Mouse (Mus musculus) heart, postnatal 4 days (tissue): ENCODE measurements around the gene Acoxl. TPM values are rescaled to one million over a fixed set of nuclear protein-coding genes. Genes with fewer than 3 reads are reported as not detected.

Experiments
- DNase-seq: peaks from one replicate; pipeline ENCODE4 v3.0.0; 2021
- total RNA-seq, 2 experiments: library from RNA; stranded (reverse); gene quantifications; 2 replicates each; pipeline ENCODE4 v1.2.3; 2021

Acoxl gene
- total RNA-seq, 2 experiments from 2014 or later, result not detected

- DNase-seq, result no peak
These were observed 195.5 kb downstream of the Acoxl start for GRCm38 (mm10) chr2:128034066-128034665.

- DNase-seq, result no peak
These were observed 199.7 kb downstream of the Acoxl start for GRCm38 (mm10) chr2:128038259-128038890.

DNA sequence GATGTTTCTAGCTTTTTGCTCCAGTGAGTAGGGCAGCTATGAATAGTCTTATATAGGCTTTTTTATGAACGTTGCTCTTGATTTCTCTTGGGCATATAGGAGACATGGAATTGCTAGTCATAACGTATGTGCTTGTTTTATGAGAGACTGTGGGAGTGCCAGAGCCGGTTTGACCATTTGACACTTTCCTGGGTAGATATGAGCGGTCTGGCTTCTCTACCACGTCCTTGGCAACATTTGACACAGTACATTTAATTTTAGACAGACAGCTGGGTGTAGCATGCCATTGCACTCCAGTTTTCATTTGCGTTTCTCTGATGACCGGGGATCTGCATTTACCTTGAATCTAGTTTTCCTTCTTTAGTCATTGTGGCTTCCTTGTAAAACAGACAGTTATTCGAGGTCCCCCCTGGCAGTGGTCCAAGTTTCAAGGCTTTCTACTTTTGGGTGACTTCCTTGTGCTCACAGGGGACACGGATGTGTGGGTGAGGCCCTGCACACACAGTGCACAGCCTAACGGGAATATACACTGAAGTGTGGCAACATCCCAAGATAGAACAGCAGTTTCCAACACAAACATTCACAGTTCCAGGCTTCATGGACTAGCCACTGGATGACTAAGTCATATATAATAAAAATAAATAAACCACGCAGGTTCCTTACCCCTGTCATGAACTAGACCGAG lies 202.5 kb downstream of the Acoxl start:
- DNase-seq, result peak; percentile 32

- no peak for DNase-seq
These were observed 207.8 kb downstream of the Acoxl start for GRCm38 (mm10) chr2:128046454-128046853.

DNA sequence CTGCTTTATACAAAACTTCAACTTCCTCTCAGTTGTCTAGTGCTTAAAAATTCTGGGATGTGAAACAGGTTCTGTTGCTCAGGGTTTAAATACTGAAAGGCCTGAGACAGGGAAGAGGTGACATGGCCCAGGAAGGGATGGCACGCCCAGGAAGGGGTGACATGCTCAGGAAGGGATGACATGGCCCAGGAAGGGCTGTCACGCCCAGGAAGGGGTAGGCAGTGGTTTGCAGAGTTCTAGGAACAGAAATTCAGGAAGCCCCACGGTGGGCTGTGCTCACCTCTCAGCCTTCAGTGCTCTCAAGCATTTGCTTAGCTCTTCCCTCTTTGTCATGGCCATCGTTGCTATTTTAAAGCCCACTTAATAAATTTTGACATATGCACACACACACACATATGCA lies 216.2 kb downstream of the Acoxl start:
- DNase-seq, result no peak

GRCm38 (mm10) chr2:128057872-128058271 lies 219.2 kb downstream of the Acoxl start:
- no peak for DNase-seq

GRCm38 (mm10) chr2:128058627-128059026 lies 220.0 kb downstream of the Acoxl start:
- DNase-seq, result no peak

DNA sequence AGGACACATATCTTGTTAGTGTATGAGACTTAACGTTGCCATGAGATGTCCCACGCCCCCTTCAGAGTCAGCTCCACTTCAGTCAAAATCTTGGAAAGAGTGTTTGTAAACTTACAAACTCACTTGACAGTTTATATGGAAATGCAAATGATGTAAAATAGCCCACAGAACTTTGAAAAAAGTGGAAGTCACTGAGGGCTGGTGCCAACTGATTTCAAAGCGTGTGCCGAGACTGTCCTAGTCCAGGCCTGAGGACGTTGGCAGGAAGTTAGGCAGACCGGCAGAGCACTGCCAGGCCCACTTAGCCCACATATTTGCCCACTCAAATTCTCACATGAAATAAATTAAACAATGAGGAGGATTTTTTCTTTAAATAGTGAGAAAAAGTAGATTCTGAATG lies 221.5 kb downstream of the Acoxl start:
- DNase-seq, result no peak

DNA sequence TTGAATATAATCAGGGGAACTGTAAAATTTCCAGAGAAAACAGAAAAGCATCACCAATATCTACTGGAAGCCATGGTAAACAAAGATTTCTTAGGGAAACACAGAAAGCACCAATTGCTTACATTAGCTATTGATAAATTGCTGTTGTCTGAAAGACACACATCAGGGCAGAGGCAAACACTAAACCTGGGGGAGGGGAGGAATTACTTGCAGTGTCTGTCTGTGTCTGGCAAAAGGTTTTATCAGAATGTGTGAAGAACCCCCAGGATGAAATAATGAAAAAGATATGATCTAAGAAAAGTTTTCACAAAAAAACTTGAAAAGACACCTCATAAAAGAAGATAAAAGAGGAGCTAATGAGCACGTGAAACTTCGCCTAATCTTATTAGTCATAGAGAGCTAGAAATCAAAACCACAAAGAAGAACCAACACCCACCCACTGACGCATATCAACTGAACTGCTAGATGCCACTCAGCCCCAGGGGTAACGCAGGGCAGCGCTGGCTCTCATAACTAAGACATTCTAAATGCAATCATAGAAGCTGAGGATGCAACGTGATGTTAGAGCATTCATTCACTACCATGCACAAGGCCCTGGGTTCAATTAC lies 222.1 kb downstream of the Acoxl start:
- DNase-seq, result no peak

GRCm38 (mm10) chr2:128061491-128061890 lies 222.8 kb downstream of the Acoxl start:
- no peak for DNase-seq

- DNase-seq, result no peak
These were observed 224.1 kb downstream of the Acoxl start for GRCm38 (mm10) chr2:128062756-128063155.

GRCm38 (mm10) chr2:128065013-128065412 lies 226.3 kb downstream of the Acoxl start:
- DNase-seq, result no peak

- no peak for DNase-seq
These were observed 226.9 kb downstream of the Acoxl start for GRCm38 (mm10) chr2:128065576-128065975.

DNA sequence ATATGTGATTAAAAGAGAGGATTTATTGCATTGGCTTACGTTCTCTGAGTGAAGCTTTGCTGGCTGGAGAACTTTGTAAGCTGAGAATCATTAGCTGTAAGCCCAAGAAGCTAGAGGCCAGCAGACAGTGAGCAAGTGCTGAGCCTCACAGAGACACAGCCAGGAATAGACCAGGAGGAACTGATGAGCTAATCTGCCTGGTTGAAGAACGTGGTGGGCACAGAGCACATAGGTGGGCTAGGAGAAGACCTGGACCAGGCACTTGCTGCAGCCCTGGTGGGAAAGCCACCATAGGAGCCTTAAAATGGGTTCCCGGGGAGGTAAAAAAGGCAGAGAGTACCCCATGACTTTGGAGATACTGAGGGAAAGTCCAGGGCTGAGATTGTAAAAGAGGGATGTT lies 228.5 kb downstream of the Acoxl start:
- no peak for DNase-seq

- no peak for DNase-seq
These were observed 228.9 kb downstream of the Acoxl start for GRCm38 (mm10) chr2:128067596-128067995.

DNA sequence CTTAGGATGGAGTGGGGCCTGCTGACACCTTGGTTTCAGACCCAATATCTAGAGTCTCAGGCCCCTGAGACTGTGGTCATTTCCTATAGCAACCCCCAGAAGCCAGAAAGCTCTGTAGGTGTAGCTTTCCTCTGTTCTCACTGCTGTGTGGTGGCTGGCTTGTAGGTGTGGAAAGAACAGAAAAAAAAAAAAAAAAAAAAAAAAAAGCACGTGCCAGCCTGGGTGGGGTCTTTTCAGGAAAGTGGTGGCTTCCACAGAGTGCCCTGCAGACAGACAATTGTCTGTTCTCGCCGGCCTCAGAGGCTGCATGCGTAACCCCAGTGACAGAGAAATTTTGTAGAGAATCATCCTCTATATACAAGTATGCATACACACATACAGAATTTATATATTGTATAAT lies 229.5 kb downstream of the Acoxl start:
- DNase-seq, result no peak

DNA sequence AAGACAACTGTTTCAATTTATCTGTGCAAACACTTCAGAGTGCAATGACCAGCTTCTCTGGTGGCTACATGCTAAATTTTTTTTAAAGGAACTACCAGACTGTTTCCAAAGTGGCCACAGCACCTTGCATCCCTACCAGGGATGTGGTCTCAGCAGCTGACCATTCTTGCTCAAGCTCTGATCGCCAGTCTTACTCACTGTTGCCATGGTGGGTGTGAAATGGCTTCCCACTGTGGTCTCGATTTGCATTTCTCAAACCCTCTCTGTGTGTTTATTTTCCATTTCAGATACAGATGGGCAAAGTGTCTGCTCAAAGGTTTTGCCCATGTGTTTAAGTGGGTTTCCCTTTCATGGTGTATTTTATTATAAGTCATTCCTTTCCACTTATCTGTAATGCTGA lies 230.3 kb downstream of the Acoxl start:
- DNase-seq, result no peak

GRCm38 (mm10) chr2:128071791-128072190 lies 233.1 kb downstream of the Acoxl start:
- no peak for DNase-seq

DNA sequence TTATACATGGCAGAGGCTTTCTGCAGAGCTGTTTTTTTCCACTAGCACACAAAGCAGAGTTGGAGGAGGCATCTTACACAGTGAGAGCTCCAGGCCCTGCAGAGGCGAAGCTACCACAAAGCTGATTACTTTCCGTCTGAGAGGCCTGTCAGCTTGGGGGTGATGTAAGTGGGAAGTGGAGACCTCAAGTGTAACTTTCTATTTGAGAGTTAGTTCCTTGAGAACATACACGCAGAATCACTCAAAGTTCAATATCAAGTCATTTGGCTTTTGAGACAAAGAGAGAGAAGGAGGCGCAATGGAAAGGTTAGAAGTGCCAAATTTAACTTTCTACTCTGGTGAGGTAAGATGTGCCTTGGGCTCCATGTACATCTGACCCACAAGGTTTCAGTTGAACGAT lies 234.3 kb downstream of the Acoxl start:
- no peak for DNase-seq

GRCm38 (mm10) chr2:128073603-128074002 lies 234.9 kb downstream of the Acoxl start:
- no peak for DNase-seq

DNA sequence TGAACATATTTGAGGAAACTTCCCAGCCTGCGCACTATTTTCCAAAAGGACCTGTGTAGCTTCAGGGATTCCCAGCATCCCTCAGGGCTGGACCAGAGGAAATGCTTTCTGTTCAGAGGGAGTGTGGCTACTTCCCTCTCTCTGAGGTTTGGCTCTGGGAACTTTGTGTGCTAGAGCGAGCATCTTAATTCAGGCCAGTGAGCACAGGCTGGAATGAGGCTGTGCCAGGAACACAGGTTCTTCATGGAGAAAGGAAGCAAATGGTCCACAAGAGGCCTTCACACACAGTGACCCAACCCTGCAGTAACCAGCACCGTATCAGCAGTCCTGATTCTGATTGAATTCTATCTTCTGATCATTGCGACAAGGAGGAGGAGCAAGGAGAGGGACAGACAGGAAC lies 238.3 kb downstream of the Acoxl start:
- DNase-seq, result no peak

DNA sequence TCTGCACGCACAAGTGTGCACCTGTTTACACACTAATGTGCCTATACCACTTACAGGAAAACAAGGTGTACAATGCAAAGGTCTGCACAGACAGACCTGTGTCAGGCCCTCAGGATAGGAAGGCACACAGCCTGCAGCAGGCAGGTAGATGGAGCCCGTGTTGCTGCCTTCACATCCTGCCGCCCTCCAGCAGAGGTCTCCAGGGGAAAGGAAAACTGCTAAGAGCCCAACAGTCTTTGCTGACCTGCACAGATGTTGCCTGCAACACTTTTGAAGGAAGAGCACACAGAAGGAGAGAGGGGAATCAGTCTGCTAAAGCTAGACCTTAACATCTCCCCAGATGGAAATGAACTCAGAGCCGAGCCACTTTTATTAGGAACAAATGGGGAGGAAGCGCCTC lies 240.2 kb downstream of the Acoxl start:
- DNase-seq, result peak; percentile 53

DNA sequence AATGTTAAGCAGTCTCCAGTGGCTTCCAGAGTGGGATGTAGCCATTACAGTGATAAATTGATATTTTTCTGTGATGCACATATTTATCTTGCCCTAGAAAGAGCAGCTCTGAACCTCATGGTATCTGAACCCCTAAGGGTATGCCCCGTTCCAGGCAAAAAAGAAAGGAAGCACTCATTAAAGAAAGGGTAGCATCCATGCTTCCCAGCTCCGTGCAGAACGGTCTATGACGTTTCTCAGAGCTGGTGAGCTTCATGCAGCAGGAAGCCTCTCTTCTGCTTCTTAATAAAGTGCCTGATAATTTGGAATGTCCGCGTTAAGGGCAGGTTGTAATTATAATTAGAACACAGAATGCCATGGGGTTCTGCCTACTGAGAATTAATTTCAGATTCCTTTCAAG lies 240.6 kb downstream of the Acoxl start:
- no peak for DNase-seq

DNA sequence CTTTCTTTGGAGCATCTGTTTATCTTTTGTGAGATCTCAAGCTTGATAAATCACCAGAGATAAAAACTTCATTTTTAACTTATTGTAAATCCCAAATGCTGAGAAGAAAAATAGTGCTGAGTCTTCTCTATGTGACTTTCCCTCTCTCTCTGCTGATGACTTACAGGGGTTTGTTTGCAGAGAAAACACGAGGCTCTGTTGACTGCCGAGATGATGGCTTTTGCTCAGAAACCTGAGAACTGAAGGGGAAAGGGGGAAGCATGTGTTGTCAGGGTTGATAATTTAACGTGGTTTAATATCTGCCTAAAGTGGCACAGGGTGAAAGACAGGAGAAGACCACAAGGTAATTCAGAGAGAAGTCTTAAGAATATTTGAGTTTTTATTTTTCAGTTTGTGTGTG lies 245.2 kb downstream of the Acoxl start:
- no peak for DNase-seq
